Mouse (Mus musculus) E14TG2a.4 (cell line): ENCODE measurements around the gene Ifi207.

Source experiments
- CTCF ChIP-seq: conservative IDR thresholded peaks from 2 replicates; pipeline ENCODE4 v1.5.1; 2014; ENCODE audit warnings: low read length
- NANOG ChIP-seq: IDR thresholded peaks from 2 replicates; pipeline ENCODE4 v1.6.1; 2014; ENCODE audit warnings: borderline replicate concordance, low read length, mixed read lengths

GRCm38 (mm10) chr1:173736986-173737385, 4.6 kb downstream of the Ifi207 start:
- TF ChIP-seq CTCF (no peak), NANOG (no peak)
